Mouse (Mus musculus) small intestine, adult 2 months (tissue): ENCODE measurements around the gene Papss2. TPM values are rescaled to one million over a fixed set of nuclear protein-coding genes. Genes with fewer than 3 reads are reported as not detected.
A peak's percentile ranks its signal among the peaks of the same experiment; 100 is the strongest.

Experiments
- H3K27ac ChIP-seq: fragments of 200-500 bp; 2 replicates; pipeline ENCODE4 v1.5.1; 2012; ENCODE audit warnings: low read depth, low read length, control low read depth, inconsistent platforms; ENCODE audit not compliant: insufficient read depth
- H3K27me3 ChIP-seq: fragments of 200-500 bp; 2 replicates; pipeline ENCODE4 v1.6.1; 2012; ENCODE audit warnings: mild to moderate bottlenecking, moderate library complexity, low read length, inconsistent platforms; ENCODE audit not compliant: control insufficient read depth, insufficient read depth
- H3K36me3 ChIP-seq: fragments of 200-500 bp; 2 replicates; pipeline ENCODE4 v1.6.1; 2012; ENCODE audit warnings: mild to moderate bottlenecking, low read length, control low read depth, inconsistent platforms; ENCODE audit not compliant: control insufficient read depth, insufficient read depth
- H3K4me1 ChIP-seq: fragments of 200-500 bp; 2 replicates; pipeline ENCODE4 v1.6.1; 2012; ENCODE audit warnings: low read length, inconsistent platforms, mixed read lengths; ENCODE audit not compliant: control insufficient read depth, insufficient read depth, insufficient read length
- H3K4me3 ChIP-seq: fragments of 200-500 bp; 2 replicates; pipeline ENCODE4 v1.5.1; 2012; ENCODE audit warnings: low read depth, mild to moderate bottlenecking, control low read depth, inconsistent platforms, low read length, moderate library complexity
- CTCF ChIP-seq: fragments of 200-500 bp; IDR thresholded peaks from 2 replicates; pipeline ENCODE4 v1.5.1; 2012; ENCODE audit warnings: low read depth, mild to moderate bottlenecking, control low read depth, inconsistent platforms, low read length, moderate library complexity, mixed read lengths; ENCODE audit not compliant: insufficient replicate concordance, insufficient read length; ENCODE audit errors: extremely low read depth
- POLR2A ChIP-seq: fragments of 200-500 bp; IDR thresholded peaks from 2 replicates; pipeline ENCODE4 v1.6.1; 2012; ENCODE audit warnings: low read depth, mild to moderate bottlenecking, control low read depth, inconsistent platforms, low read length, moderate library complexity
- WGBS: fragments of 180-500 bp; shearing (Covaris S2); methylation state at CpG from one replicate; pipeline ENCODE4 v1.1.7; 2018; 5-methylcytosine and 5-hydroxymethylcytosine counted together
- polyA plus RNA-seq: library from polyadenylated mRNA; depleted of rRNA; stranded (reverse); fragments of >200 nt; gene quantifications from 2 replicates; pipeline ENCODE4 v1.2.3, GENCODE M21; 2012; rRNA removed

The Papss2 gene
- polyA plus RNA-seq = 24.3 and 219 TPM in 2 replicates

DNA sequence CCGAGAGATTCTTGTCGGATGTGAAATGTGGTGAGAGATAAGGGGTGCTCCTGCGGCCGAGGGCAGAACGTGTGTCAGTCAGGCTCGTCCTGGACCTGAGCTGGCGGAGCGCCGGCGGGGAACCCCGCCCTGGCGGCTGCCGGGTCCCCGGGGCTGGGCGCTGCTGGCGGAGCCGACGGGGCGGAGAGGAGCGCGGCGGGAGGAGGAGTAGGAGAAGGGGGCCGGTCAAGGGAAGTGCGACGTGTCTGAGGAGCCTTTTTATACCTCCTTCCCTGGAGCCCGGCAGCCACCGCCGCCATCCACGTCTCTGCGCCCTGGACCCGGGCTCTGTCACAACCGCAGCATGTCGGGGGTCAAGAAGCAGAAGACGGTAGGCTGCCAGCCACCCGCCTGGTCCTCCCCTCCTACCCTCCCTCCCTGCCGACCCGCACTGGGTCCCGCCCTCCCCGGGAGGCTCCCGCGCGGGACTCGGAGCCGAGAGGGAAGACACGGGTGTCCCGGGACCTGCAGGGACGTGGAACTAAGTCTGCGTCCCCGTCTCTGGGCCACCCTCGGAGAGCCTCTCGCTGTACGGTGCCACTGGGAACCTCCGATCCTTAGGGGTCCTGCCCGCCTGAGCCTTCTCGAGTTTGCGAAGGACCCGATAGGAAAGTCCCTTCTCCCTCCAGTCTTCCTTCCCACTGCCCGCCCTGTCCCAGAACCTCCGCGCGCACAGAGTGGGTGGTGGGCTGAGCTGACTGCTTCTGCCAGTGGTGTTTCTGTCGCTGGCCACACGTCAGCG lies at the start of gene Papss2:
Gene Papss2, plus strand, starts transcription at position 285 of the 781 bp plus-strand sequence.
- peak within 1 kb of the TSS; percentile 83 for H3K4me3 ChIP-seq
- 2% methylated on average over 61 of the region's 64 CpGs for WGBS
- H3K36me3 ChIP-seq = peaks cover 7% of the 10 kb centered on the region; the same call in 1 of the 2 replicates
- TF ChIP-seq POLR2A (peak; percentile 46; the same call in 1 of the 2 replicates), CTCF (no peak)
- H3K27ac ChIP-seq = peak within 1 kb of the TSS; percentile 38
- no peaks in the 10 kb centered on the region for H3K4me1 ChIP-seq
- H3K27me3 ChIP-seq = no peaks in the 10 kb centered on the region

DNA sequence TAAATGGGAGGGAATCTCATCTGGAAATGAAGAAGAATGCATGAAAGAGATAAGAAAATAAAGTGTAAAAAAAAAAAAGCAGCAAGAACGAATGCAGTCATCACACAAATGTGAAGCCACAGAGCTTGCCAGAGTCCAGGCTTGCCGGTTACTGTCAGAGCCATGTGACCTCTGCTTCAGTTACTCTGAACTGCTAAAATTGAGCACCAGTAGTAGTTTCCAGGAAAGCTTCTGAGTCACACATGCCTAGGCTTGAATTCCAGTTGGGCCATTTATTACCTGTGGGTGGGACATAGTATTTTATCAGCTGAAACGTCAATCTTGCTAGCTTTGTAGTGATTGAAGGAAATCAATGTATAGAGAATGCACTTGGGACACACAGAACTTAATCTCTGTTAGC lies 48.2 kb upstream of the Papss2 start:
- WGBS = 28% methylated on average over 3 of the region's 3 CpGs
- H3K4me1 ChIP-seq = peaks cover 2% of the 10 kb centered on the region; the same call in 1 of the 2 replicates
- no peak overlapping the region for H3K27ac ChIP-seq
- no peaks in the 10 kb centered on the region for H3K36me3 ChIP-seq
- TF ChIP-seq POLR2A (no peak), CTCF (no peak)
- H3K4me3 ChIP-seq = no peak overlapping the region
- no peaks in the 10 kb centered on the region for H3K27me3 ChIP-seq

- Histone ChIP-seq H3K4me1 (peaks cover 2% of the 10 kb centered on the region; the same call in 1 of the 2 replicates), H3K27me3 (no peaks in the 10 kb centered on the region), H3K27ac (no peak overlapping the region), H3K4me3 (no peak overlapping the region), H3K36me3 (no peaks in the 10 kb centered on the region)
- WGBS = 91% methylated on average over 15 of the region's 15 CpGs
- no peak for TF ChIP-seq CTCF
- TF ChIP-seq POLR2A = no peak
These were observed 47.4 kb upstream of the Papss2 start for GRCm38 (mm10) chr19:32548202-32548601.

DNA sequence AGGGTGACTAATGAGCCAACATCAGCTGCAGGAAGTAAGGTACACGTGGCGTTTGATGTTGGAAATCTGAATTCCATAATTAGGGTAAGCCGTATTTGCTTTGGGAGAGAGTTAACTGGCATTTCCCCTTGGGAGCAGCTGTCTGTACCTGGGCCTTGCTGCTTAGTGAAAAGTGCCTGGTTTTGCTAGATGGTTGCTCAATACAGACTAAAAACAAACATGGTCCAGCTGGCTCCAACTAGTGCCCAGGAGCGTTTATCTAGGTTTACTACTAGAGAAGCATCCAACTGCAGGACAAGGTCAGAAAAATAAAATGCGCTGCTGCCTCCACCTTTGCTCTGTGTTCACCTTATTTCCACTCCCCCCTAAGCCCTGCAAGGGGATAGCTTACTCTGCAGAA lies 45.1 kb upstream of the Papss2 start:
- WGBS = 33% methylated on average over 5 of the region's 5 CpGs
- Histone ChIP-seq H3K27me3 (no peaks in the 10 kb centered on the region), H3K36me3 (no peaks in the 10 kb centered on the region), H3K4me3 (no peak overlapping the region), H3K27ac (no peak overlapping the region), H3K4me1 (peaks cover 2% of the 10 kb centered on the region; the same call in 1 of the 2 replicates)
- no peak for TF ChIP-seq CTCF
- no peak for TF ChIP-seq POLR2A

- Histone ChIP-seq H3K4me1 (peaks cover 2% of the 10 kb centered on the region; the same call in 1 of the 2 replicates), H3K4me3 (no peak overlapping the region), H3K27me3 (no peaks in the 10 kb centered on the region), H3K36me3 (no peaks in the 10 kb centered on the region), H3K27ac (no peak overlapping the region)
- TF ChIP-seq POLR2A = no peak
- no peak for TF ChIP-seq CTCF
- 24% methylated on average over 3 of the region's 3 CpGs for WGBS
These were observed 44.1 kb upstream of the Papss2 start for GRCm38 (mm10) chr19:32551442-32551841.

- Histone ChIP-seq H3K4me1 (peaks cover 2% of the 10 kb centered on the region; the same call in 1 of the 2 replicates), H3K4me3 (no peak overlapping the region), H3K36me3 (no peaks in the 10 kb centered on the region), H3K27ac (no peak overlapping the region), H3K27me3 (no peaks in the 10 kb centered on the region)
- 31% methylated on average over 1 of the region's 1 CpGs for WGBS
- TF ChIP-seq POLR2A (no peak), CTCF (no peak)
These were observed 43.5 kb upstream of the Papss2 start for GRCm38 (mm10) chr19:32552106-32552505.

DNA sequence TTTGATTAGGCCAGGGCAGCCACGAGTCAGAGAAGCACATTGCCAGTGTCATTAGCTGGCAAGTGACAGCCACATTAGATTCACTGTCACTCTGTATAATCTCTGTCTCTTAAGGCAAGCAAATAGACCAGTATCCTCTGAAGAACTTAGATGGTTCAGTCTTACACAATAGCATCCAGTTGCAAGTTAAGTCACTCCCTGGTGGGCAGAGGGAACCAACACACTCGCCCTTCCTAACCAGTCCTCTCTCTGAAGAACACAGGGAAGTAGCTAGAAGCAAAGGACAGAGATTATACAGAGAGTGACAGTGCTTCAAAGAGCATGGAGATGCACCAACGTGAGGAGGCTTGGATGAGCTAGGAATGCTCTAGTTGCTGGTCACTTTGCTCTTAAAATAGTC lies 42.3 kb upstream of the Papss2 start:
- Histone ChIP-seq H3K36me3 (no peaks in the 10 kb centered on the region), H3K4me1 (peaks cover 2% of the 10 kb centered on the region; the same call in 1 of the 2 replicates), H3K27ac (no peak overlapping the region), H3K27me3 (no peaks in the 10 kb centered on the region), H3K4me3 (no peak overlapping the region)
- TF ChIP-seq CTCF = no peak
- no peak for TF ChIP-seq POLR2A
- WGBS = 75% methylated on average over 3 of the region's 3 CpGs

GRCm38 (mm10) chr19:32555257-32555656 lies 40.3 kb upstream of the Papss2 start:
- peaks cover 2% of the 10 kb centered on the region; the same call in 1 of the 2 replicates for H3K4me1 ChIP-seq
- H3K4me3 ChIP-seq = no peak overlapping the region
- 55% methylated on average over 3 of the region's 3 CpGs for WGBS
- no peak overlapping the region for H3K27ac ChIP-seq
- no peaks in the 10 kb centered on the region for H3K36me3 ChIP-seq
- no peaks in the 10 kb centered on the region for H3K27me3 ChIP-seq
- no peak for TF ChIP-seq CTCF
- TF ChIP-seq POLR2A = no peak
